Mouse (Mus musculus): ENCODE results near the gene Hmmr.
"Not testable (repeated sequence)": the region's sequence is repeated elsewhere in the genome, so short reads cannot be mapped to it uniquely, and the experiment has no call there.

Hmmr gene

DNA sequence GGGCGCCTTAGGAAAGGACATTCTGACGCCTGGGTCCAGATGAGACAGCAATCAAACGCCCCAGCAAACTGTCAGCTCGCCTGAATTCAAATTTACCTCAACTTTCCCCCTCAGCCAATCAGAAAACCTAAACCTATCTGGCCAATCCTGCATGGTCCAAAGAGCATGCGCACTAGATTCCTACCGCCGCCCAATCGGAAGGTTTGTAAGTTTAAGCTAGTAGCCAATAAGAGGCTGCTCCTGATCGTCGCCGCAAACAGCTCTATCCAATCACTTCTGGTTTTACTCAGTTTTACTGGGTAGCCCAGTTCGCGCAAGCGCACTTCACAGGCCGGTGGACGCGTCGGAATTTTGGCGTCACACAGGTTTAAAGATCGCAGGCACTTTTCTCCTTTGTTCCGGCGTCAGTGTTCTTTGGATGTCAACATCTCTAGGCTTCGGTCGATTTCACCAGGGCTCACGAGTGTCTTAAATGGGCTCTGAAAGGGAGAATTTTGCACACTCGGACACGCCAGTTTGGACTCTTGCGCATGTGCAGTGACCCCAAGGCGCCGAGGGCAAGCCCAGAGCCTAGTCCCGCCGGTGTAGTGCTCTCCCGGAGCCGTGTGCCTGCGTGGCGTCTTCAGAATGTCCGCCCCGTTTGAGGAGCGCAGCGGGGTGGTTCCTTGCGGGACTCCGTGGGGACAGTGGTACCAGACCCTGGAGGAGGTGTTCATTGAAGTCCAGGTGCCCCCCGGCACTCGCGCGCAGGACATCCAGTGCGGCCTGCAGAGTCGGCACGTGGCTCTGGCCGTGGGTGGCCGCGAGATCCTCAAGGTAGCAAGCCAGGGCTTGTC, at the start of gene Hmmr, which contains the start of gene Nudcd2:
Hmmr (minus strand) TSS at position 84 of the 836 bp plus-strand sequence.
Nudcd2 (plus strand) TSS at position 329 of the 836 bp plus-strand sequence.
- peak; percentile 94 to 95 for DNase-seq

DNA sequence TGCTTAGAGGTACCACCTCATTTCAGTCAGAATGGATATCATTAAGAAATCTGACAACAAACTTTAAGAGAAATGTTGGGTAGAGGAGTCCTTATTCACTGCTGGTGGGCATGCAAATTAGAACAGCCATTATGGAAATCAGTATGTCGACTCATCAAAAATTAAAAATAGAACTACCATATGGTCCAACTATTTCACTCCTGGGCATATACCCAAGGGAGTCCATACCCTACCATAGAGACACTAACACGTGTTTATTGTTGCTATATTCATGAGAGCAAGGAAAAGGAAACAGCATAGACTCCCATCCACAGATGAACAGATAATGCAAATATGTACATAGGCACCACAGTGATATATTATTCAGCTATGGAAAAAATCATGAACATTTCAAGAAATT, 48.6 kb upstream of the Hmmr start:
- DNase-seq, result no peak

DNA sequence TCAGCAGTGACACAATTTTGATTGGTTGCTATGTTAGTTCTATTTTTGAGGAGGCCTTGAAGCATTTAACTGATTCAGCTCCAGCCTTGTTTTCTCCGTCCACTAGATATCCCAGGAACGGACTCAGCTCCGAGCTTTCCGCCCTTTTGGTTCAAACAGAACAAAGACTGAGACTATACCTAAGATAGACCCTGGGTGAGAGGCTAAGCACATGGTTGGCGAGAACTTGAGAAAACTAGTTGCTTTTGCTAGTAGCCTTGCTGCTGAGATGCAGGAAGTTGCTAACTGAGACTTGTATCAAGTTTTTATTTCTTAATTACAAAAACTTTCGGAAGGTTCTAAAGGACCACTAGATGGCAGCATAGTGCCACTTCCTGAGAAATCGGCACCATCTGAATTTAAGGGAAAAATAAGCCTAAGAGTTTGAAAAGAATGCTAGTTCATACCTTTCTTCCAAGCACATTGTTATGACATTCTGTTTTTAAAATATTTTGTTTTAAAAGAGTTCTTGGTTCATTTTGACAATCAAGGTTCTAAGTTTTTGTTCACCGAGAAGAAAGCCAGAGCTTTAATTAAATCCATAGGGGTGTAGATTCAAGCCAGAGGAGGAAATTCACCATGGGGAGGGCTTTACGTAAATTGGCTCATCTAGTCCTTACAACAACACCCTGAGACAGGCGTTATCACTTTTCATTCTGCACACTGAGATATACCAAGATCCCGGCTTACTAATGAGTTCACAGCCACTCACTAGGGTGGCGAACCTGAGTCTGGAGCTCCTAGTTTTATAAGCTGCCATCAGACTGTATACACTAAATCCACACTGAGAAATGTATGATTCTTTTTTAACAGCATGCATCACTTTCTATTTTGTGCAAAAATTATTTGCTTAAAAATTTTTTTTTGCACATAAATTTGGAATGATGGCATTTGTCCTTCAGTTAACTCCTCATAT, 42.4 kb upstream of the Hmmr start:
- DNase-seq, result peak; percentile 31 to 54

DNA sequence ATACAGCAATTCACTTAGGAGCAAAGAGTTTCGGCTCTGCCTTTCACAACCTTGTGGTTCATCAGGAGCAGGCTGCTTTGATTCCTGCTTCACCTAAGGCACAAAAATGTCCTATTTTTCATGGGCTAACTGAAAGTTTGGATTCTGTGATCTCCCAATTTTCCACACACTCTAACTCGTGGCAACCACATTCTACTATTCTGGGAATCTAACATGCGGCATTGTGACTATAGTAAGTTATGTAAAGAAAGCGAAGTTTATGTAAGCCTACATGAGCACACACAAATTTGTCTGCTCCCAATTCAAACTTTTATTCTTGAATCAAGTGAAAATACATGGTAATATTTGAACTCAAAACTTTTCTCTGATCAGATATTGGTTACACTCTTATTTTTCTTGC, 31.5 kb upstream of the Hmmr start:
- DNase-seq, result no peak

DNA sequence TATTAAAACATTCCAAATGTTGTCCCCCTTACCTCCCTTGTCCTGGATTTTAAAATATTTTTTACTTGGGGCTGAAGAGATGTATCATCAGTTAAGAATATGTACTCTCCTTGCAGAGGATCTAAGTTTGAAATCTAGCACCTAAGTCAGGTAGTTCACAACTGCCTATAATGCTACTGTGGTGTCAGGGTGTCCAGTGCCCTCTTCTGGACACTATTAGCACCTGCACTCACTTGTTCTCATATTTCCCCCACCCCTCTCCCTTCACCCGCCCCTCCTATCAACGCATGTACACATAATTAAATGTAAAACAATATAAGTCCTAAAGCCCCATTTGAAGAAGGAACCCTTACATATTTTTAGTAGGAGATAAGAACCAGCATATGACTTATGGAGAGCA, 30.2 kb upstream of the Hmmr start:
- peak; percentile 36 to 42 for DNase-seq

- DNase-seq, result peak; percentile 81 to 90
Measured at GRCm38 (mm10) chr11:40759896-40760295, 26.7 kb upstream of the Hmmr start.

DNA sequence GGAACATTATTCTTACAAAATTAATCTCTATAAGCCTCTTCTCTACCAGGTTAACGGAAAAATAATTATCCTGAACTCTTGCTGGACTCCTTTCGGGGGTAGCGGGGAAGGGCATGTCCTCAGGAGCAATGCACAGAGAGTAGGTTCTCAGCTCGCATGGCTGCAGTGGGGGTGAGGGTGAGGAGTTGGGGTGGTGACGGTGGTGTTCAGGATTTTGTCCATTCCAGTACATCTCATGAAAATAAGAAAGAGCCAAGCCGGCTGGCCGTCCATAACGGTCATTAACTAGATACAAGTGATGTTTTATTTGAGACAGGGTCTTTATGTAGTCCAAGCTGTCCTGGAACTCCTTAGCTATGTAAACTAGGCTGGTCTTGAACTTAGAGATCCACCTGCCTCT, 22.7 kb upstream of the Hmmr start:
- peak in 1 of 2 experiments; percentile 12 for DNase-seq

- DNase-seq, result peak; percentile 92 to 95
Measured at GRCm38 (mm10) chr11:40755109-40755627, 21.9 kb upstream of the Hmmr start, which contains the start of gene Ccng1. TSS of gene Ccng1 (minus strand) at chr11:40755311.

- DNase-seq, result no peak
Measured at GRCm38 (mm10) chr11:40754664-40755107, 21.5 kb upstream of the Hmmr start.

- DNase-seq, result no peak
Measured at GRCm38 (mm10) chr11:40753836-40754235, 20.6 kb upstream of the Hmmr start.

- DNase-seq, result no peak
Measured at GRCm38 (mm10) chr11:40747716-40748115, 14.5 kb upstream of the Hmmr start.

GRCm38 (mm10) chr11:40746361-40746760, 13.1 kb upstream of the Hmmr start:
- DNase-seq, result no peak

- no peak for DNase-seq
Measured at GRCm38 (mm10) chr11:40744348-40744747, 11.1 kb upstream of the Hmmr start.

DNA sequence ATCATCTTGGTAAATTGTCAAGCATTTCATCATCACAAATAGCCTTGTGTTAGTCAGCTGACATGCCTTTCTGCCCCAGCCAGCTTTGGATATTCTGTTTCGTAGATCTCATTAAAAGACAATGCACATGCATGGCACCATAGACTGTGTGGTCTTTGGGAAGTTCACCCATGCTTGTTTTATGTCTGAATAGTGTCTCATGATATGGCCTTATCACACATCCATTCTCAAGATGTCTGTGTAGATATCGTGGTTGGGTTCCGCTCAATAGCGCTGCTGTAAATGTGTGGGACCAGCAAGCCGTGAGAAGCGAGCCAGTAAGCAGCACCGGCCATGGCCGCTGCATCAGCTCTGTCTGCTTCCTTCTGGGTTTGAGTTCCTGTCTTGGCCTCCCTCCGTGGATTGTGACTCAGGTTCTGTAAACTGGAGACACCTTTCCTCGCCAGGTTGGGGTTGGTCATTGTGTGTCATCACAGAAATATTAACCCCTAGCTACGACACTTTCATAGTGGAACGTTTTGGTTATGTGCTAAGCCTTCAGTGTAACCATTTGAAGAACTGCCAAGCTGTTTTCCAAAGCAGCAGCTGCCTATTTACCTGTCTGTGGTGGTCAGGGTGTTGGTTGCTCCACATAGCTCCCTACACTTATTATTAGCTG, 8.5 kb upstream of the Hmmr start:
- no peak for DNase-seq

GRCm38 (mm10) chr11:40737369-40737768, 4.1 kb upstream of the Hmmr start:
- no peak for DNase-seq

DNA sequence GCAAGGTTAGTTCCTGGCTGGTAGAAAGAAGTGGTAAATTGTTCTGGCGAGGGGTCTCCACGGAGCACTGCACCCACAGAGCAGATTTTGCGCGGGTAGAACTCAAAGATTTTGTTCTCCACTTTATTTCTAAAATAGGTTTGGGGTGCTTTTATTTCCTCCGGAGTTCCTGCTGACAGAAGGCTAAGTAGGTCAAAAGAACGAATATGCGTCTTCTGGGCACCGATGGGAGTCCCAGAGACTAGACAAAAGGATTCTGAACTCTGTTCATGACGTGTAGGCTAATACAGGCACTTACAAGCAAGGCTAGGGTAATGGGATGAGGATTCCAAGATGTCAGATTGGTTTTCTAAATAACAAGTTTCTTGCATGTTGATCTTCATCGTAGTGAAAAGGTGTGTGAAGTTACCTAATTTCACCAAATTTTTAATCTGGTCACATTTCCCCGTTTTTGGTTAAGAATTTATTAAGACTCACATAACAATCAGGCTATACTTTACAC, 1.1 kb upstream of the Hmmr start:
- DNase-seq, result no peak

DNA sequence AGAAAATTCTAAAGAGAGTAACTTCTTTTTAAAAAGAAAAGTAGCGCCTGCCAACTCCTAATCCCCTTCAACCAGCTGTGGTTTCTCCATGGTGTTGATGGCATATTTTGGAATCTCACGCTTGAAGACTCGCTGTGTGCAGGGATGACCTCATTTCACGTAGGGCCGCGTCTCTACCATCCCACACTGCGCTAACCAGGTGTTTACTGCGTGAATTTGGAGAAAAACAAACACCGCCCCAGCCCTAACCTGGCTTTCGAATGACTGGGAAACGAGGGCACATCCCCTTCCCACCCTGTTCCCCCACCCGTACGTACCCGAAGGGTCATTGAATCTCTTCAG, 254 bp downstream of the Hmmr start:
- no peak for DNase-seq

- DNase-seq, result no peak
Measured at GRCm38 (mm10) chr11:40718324-40718723, 14.9 kb downstream of the Hmmr start.

- DNase-seq, result no peak
Measured at GRCm38 (mm10) chr11:40715524-40715923, 17.7 kb downstream of the Hmmr start.

DNA sequence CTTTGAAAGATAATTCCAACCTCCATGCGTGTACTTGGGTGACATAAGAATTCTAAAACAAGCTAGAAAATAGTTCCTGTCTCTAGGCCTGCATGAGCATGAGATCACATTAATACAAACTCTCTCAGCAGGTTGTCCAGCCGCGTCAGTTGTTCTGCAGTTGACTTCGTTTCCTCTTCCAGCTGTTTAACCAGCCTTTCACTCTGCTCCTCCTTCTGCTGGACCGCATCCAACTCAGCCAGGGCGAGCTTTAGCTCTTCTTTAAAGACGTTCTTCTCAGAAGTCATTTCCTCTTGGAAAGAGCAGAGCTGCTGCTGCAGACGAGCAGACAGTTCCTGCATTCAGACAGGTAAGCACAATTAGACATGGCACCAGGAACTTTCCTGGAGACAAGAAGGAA, 19.4 kb downstream of the Hmmr start:
- peak in 1 of 2 experiments; percentile 19 for DNase-seq

- DNase-seq, result not testable (repeated sequence)
Measured at GRCm38 (mm10) chr11:40709899-40710298, 23.3 kb downstream of the Hmmr start.

GRCm38 (mm10) chr11:40695103-40695502, 38.1 kb downstream of the Hmmr start, which contains the start of gene Mat2b:
TSS of gene Mat2b (minus strand) at chr11:40695203.
- DNase-seq, result no peak

Data from cerebellum, postnatal 10 days (tissue).